ENCODE assay signal across 22 mouse cellular contexts in the genomic region with DNA sequence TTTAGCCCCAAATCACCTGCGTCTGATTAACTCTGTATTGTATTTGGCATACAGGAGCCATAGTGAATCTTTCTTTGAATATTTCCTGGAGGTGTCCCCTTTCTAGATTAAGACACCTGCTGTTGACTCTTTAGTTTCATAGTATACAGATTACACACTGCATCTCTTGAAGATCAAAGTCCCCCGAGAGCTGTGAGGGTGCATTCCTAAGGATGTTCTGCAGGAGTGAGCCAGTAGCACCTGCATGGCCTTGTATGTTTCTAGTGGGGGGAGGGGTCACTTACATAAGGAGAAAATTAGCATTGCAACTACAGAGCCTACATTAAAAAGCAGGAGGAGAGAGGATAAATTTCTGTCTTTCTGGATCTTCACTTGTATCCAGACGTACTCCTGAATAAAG.
"Had no signal": no experiment of that assay in that cellular context is flagged by ENCODE, and none has a peak within 500 bp of the region (broad histone marks: within the 10 kb centered on the region; RNA-seq: fewer than 3 reads in every experiment).

No protein-coding gene starts in this region.

- H3K4me3 ChIP-seq: heart, embryonic 10.5 days; heart, embryonic 12.5 days; hindbrain, embryonic 10.5 days; hindbrain, embryonic 12.5 days; layer of hippocampus, adult 2 months; left cerebral cortex, adult 2 months; limb, embryonic 13.5 days; liver, embryonic 13.5 days; liver, embryonic 15.5 days had no signal

- H3K9me3 ChIP-seq: heart, embryonic 10.5 days; heart, embryonic 12.5 days; hindbrain, embryonic 10.5 days; hindbrain, embryonic 12.5 days; limb, embryonic 13.5 days; liver, embryonic 13.5 days; liver, embryonic 15.5 days had no signal

- ATAC-seq: hindbrain, embryonic 16.5 days; inflammation-experienced regulatory T-cells, adult 6 months; liver, postnatal 0 days had no signal

- H3K27me3 ChIP-seq: heart, embryonic 12.5 days; hindbrain, embryonic 12.5 days; limb, embryonic 13.5 days; liver, embryonic 13.5 days; liver, embryonic 15.5 days had no signal

- H3K9ac ChIP-seq: heart, embryonic 12.5 days; hindbrain, embryonic 12.5 days; hindbrain, embryonic 14.5 days; limb, embryonic 13.5 days; liver, embryonic 13.5 days; liver, embryonic 15.5 days; liver, postnatal 0 days had no signal

- H3K27ac ChIP-seq: heart, embryonic 10.5 days; hindbrain, embryonic 10.5 days; hindbrain, embryonic 12.5 days; hindbrain, embryonic 14.5 days; kidney, postnatal 0 days; layer of hippocampus, adult 2 months; left cerebral cortex, adult 2 months; limb, embryonic 13.5 days; liver, embryonic 13.5 days; liver, embryonic 15.5 days had no signal

- H3K4me2 ChIP-seq: heart, embryonic 12.5 days; hindbrain, embryonic 12.5 days; hindbrain, embryonic 14.5 days; limb, embryonic 13.5 days; liver, embryonic 11.5 days; liver, embryonic 13.5 days; liver, embryonic 15.5 days had no signal

- DNase-seq: gastrocnemius, postnatal 25 days; heart, adult 18-20 months; heart, postnatal 10 days; heart, postnatal 4 days; kidney, adult 18-20 months; kidney, postnatal 25 days; liver; liver, embryonic 13.5 days; liver, postnatal 0 days had no signal

- H3K36me3 ChIP-seq: heart, embryonic 10.5 days; heart, embryonic 12.5 days; hindbrain, embryonic 10.5 days; hindbrain, embryonic 12.5 days; limb, embryonic 13.5 days; liver, embryonic 13.5 days; liver, embryonic 15.5 days had no signal

- H3K4me1 ChIP-seq: heart, embryonic 10.5 days; heart, embryonic 12.5 days; hindbrain, embryonic 10.5 days; hindbrain, embryonic 12.5 days; liver, embryonic 13.5 days; liver, embryonic 15.5 days had no signal
